Mouse (Mus musculus) layer of hippocampus, adult 9-10 months (tissue): ENCODE data around the gene Smarca4.
A peak's percentile ranks its signal among the peaks of the same experiment; 100 is the strongest.
"Not testable (repeated sequence)": the region's sequence is repeated elsewhere in the genome, so short reads cannot be mapped to it uniquely, and the experiment has no call there.

Source experiments
- DNase-seq: peaks from one replicate; pipeline ENCODE4 v3.0.0; 2022; ENCODE audit warnings: low spot score

The Smarca4 gene

GRCm38 (mm10) chr9:21662034-21662433, 46.1 kb downstream of the Smarca4 start:
- DNase-seq = peak; percentile 31

- DNase-seq = no peak
Measured at GRCm38 (mm10) chr9:21668946-21669345, 53.0 kb downstream of the Smarca4 start.

DNA sequence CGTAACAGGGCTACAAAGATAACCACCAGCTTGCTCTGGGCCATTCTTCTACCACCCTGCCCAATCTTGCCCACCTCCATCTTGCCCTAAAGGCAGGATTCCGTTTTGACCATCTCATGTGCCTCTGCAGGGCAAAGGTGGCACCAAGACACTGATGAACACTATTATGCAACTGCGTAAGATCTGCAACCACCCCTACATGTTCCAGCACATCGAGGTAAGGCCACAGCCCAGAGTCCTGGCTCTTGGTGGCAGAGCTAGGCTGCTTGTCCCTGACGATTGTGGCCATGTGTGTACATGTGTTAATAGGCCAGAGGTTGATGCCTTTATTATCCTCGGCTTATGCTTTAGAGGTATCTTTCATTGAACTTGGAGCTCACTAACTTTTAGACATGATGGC, 54.4 kb downstream of the Smarca4 start:
- no peak for DNase-seq

GRCm38 (mm10) chr9:21671753-21672152, 55.8 kb downstream of the Smarca4 start:
- no peak for DNase-seq

GRCm38 (mm10) chr9:21677706-21678105, 61.7 kb downstream of the Smarca4 start:
- DNase-seq = no peak

DNA sequence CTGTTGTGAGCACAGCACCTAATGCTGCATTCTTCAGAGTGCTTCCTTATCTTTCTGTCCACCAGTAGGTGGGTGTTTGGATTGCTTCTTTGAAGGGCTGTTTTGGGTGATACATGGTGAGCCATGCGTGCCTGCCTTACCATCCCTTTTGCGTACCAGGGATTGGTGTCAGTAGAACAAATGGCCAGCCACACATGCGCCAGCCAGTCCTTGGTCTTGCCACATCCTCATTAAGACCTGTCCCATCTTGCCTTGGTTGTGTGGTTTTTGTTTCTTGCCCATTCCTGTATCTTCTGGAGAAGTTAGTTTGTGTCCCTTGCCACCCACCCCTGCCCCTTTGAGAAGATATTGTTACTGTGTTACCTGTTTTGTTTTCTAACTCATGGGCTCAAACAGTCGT, 64.5 kb downstream of the Smarca4 start:
- no peak for DNase-seq

GRCm38 (mm10) chr9:21682827-21683226, 66.9 kb downstream of the Smarca4 start:
- no peak for DNase-seq

DNA sequence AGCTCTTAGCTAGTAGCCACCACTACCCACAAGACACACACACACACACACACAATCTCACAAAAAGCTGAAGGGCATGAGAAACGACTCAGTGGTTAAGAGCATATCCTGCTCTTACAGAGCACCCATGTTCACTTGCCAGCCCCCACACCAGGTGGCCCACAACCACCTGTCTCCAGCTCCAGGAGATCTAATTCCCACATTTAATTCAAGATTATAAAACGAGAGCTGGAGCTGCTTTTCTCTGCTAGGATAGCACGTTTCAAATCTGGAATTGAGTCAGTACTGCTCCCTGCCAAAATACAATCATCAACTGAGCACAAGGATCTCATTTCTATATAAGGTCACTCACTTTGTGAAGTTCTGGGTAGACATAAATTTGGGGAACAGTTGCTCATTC, 67.9 kb downstream of the Smarca4 start:
- no peak for DNase-seq

GRCm38 (mm10) chr9:21688554-21688953, 72.6 kb downstream of the Smarca4 start:
- DNase-seq = no peak

GRCm38 (mm10) chr9:21690031-21690430, 74.1 kb downstream of the Smarca4 start:
- DNase-seq = no peak

- no peak for DNase-seq
Measured at GRCm38 (mm10) chr9:21691862-21692261, 75.9 kb downstream of the Smarca4 start.

GRCm38 (mm10) chr9:21692491-21692890, 76.5 kb downstream of the Smarca4 start:
- DNase-seq = no peak

DNA sequence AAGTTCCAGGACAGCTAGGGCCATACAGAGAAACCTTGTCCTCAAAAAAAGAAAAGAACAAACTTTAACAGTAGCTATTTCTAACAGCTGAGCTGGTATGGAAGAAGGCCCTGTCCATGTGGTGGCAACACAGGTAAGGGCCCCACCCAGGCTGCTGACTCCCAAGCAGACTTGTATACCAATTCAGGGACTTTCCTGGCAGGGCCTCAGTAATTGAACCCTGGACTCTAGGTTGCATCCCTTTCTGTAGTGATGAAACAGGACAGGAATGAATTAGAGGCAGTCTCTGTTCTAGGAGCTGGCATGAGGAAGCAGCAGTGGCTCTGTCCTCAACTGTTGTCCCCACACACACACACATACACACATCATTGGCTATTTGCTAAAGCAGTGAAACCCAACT, 78.1 kb downstream of the Smarca4 start:
- no peak for DNase-seq

DNA sequence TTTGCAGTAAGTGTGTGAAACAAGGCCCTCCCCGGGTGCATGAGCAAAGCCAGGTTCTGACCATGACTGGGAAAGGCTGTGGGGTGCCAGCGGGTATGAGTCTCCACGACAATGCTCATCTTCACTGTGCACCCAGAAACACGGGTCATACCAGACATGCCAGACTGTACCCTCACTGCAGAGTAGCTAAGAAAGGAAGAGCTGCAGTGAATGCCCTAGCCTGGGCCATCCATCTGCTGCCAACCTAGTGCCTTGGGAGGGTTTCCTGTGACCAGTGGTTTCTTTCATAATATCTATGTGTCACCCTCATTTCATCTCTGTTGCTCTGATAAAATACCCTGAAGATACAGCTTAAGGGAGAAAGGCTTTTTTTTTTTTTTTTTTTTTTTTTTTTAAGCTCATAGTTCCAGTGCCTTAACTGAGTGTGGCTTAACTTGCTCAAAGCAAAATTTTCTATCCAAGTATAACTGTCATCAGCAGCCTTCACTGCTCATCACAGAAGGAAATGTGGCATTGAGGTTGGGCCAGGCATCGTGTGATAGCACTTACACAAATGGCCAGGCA, 79.3 kb downstream of the Smarca4 start:
- no peak for DNase-seq

DNA sequence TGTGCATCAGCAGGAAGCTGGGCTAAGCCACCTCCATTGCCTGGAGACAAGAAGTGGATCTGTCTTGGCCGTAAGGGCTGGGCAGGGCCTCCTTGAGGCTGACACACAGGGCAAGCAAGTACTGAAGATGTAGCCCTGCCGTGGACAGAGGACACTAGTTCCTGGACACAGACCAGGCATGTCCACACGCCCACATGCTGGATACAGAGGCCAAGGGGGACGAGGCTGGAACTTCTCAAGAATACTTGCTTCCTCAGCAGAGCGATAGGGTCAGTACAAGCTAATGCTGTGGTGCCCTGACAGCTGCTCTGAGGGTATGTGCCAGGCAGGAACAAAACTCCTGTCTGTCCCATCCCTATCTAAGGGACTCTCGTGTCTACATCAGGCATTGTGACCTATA, 81.2 kb downstream of the Smarca4 start:
- no peak for DNase-seq

DNA sequence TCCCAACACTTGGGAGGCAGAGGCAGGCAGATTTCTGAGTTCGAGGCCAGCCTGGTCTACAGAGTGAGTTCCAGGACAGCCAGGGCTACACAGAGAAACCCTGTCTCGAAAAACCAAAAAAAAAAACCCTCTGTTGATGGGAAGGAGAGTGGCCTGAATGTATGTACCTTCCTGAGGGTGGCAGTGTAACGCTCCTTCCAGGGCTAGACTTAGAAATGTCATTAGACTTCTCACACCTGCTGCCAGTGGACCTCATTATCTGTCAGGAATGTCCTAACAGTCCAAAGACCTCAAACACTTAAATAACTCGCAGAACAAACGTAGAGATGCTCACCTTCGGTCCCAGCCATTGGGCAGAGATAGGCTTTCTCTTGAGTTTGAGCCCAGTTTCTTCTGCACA, 83.3 kb downstream of the Smarca4 start:
- DNase-seq = not testable (repeated sequence)

DNA sequence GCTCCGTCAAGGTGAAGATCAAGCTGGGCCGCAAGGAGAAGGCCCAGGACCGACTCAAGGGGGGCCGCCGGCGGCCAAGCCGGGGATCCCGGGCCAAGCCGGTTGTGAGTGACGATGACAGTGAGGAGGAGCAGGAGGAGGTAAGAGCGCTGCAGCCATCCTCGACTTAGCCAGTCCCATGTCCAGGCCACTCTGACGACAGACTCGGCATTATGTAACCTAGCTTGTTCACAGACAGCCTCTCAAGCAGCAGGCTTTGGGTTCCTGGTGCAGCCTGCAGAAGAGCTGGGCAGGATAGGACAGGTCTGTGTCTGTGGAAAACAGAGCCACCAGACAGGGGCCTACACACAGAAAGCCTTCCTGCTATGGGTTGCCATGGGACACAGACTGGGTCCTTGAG, 85.1 kb downstream of the Smarca4 start:
- no peak for DNase-seq

GRCm38 (mm10) chr9:21703494-21703893, 87.5 kb downstream of the Smarca4 start:
- DNase-seq = no peak

GRCm38 (mm10) chr9:21706085-21706484, 90.1 kb downstream of the Smarca4 start:
- DNase-seq = no peak

DNA sequence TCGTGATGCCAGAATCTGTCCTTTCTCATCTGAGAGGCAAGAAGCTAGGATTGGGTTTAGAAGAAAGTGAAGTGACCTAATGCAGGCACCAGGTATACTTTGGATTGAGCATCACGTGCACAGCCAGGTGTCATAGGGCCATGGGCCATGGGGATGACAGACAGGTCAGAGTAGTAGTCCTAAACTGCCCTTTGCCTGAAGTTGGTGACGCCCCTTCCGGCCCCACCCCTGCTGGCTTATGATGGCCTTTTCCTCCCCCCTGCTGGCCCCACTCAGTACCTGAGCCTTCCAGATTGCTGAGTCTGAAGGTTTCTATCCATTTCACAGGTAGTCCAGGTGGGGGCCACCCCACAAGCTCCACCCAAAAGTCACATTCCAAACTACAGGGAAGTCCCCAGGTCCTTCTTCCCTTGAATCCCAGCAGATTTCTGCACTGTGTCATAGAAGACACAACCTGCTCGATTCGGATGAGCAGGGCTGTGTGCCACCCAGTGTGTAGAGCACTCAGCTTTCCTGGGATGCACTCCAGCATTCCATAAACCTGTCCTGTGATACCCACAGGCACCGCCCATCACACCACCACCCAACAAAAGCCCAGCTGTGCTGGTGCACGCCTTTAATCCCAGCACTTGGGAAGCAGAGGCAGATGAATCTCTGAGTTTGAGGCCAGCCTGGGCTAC, 90.8 kb downstream of the Smarca4 start:
- DNase-seq = no peak

DNA sequence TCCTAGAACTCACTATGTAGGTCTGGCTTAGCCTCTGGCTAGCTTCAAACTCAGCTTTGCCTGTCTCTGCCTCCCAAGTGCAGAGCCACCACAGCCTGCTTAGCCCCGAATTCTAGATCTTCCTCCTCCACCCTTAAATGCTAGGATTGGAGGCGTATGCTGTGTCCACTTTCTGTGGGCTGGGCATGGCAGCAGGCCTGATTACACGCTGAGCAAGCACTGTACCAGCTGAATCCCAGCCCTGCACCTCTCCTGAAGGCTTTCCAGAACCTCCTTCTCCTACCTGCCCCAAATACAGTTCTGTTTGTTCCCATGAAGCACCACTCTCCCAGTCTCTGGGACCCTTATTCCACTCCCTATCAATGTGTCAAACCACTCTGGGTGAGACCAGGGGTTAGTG, 93.4 kb downstream of the Smarca4 start:
- DNase-seq = no peak

DNA sequence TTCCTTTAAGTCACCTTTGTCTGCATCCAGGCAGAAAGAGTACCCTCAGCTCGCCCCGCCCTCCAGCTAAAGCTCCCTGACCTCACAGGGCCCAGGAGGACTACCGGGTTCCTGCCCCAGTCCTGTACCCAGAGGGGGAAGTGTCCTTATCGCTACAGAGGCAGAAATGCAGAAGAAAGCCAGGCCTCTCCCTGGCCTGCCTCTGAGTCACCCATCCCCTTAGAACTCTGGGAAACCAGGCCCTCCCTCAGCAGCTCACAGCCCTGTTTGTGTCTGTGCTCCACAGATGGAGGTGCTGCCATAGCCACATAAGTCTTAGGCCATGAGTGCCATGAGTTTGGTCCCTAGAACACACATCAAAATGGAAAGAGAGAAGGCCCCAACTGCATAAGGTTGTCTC, 99.3 kb downstream of the Smarca4 start:
- DNase-seq = no peak

- DNase-seq = no peak
Measured at GRCm38 (mm10) chr9:21717015-21717414, 101.0 kb downstream of the Smarca4 start.

- DNase-seq = no peak
Measured at GRCm38 (mm10) chr9:21721036-21721435, 105.1 kb downstream of the Smarca4 start.
